Mouse (Mus musculus) yolk sac, embryonic 10.5 days (tissue): ENCODE data around the gene Neurl2.
A peak's percentile ranks its signal among the peaks of the same experiment; 100 is the strongest.

Source experiments
- DNase-seq: peaks from one replicate; pipeline ENCODE4 v3.0.0-alpha.2; 2017; ENCODE audit warnings: low spot score

The Neurl2 gene

DNA sequence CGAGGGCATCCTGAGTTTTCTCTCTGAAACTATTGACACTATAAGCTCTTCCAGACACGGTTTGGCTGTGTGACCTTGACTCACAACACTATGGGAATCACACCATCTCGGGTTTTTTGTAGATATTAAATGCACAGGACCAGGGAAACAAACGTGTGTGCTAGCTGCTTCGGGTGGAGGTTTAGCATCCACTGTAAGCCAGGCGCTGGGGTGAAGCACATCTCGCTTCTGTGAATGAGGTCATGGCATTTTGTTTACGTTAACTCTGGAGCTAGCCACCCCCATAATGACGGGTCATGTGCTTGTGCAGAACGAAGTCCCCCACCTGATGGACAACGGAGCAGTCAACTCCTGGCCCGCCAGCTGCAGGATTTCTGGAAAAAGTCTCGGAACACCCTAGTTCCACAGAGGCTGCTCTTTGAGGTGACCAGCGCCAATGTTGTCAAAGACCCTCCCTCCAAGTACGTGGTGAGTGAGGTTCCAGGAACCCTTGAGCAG, 46.8 kb downstream of the Neurl2 start:
- DNase-seq = peak; percentile 52

- DNase-seq = peak; percentile 94
These were observed 47.5 kb downstream of the Neurl2 start, which contains the start of gene Snx21 for GRCm38 (mm10) chr2:164785481-164786387. Snx21 (plus strand) TSS chr2:164785823.

GRCm38 (mm10) chr2:164784869-164785420, 48.3 kb downstream of the Neurl2 start:
- DNase-seq = no peak

DNA sequence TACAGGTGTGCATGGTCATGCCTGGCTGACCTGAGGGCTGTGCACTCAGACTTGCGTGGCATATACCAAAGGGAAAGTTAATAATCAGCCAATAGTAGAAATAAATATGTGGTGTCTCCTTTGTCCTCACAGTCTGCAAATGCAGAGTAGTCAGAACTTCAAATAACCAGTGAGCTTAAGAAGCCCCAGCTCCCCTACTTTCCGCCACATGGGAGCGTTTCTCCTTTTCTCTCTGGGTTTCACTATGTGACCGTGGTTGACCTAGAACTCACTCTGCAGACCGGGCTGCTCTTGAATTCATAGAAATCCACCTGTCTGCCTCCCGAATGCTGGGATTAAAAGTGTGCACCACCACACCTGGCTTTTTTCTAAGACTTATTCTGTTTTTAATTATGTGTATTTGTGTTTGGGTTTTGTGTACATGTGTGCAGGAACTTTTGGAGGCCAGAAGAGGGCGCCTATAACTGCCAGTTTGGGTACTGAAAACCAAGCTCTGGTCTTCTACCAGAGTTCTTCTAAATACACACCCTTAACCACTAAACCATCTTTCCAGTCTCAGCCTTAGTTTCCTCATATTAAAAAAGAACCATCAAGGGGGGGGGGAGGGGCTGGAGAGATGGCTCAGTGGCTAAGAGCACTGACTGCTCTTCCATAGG, 49.2 kb downstream of the Neurl2 start:
- DNase-seq = no peak

DNA sequence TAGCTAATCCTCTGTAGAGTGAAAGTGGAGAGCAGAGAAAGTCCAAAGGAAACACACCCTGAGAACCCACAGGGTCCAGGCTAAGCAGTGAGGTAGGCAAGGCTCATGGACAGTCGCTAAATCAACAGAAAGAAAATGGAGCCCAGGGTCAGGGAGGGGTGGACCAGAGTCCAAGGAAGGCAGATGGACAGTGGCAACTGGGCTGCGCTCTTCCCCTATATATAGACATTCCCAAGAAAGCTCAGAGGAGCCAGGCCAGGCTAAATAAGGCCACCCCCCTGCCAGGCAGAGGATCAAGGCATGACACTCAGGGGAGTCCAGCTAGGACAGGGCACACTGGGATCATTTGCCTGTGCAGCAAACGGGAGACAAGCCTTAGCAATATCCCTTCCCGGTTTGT, 51.4 kb downstream of the Neurl2 start:
- peak; percentile 64 for DNase-seq
